Mouse (Mus musculus): ENCODE data around the gene Pnp2. TPM values are rescaled to one million over a fixed set of nuclear protein-coding genes. Genes with fewer than 3 reads are reported as not detected.

The Pnp2 gene
- total and polyA plus RNA-seq, 3 experiments: 0.65 to 1.7 TPM; not detected in 1

DNA sequence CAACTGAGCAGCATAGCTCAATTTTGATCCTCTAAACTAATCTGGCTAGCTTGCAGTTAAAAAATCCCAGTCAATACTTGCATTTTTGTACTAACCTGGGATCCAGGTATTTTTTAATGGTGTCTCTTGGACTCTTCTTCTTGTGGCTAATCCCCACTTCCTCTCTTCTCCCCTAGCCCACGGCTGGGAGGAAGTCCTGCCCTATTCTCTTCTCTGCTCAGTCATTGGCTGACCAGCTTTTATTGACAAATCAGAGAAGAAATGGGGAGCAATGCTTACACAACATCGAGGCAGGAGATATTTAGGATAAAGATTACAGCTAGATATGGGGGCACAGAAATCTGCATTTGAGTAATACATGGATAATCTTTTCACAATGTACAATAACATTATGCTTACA is 16.9 kb upstream of the Pnp2 start:
- DNase-seq (ENCODE audit: low read depth, low spot score): peak; percentile 90
- no peaks in the 10 kb centered on the region for H3K9me3 ChIP-seq (replicated peaks; ENCODE audit: insufficient read depth, low read length)
- no peaks in the 10 kb centered on the region for H3K27me3 ChIP-seq (ENCODE audit: control insufficient read depth in 1 of 2, insufficient read depth in 2 of 2, low read length in 2 of 2)
- H3K79me2 ChIP-seq (ENCODE audit: control insufficient read depth, insufficient read depth, low read length, poor library complexity): peaks cover 2% of the 10 kb centered on the region; the same call in 1 of the 2 replicates
- H3K36me3 ChIP-seq (ENCODE audit: control insufficient read depth in 1 of 2, insufficient read depth in 2 of 2, low read length in 2 of 2): peaks cover 0 to 12% of the 10 kb centered on the region in 2 experiments; a peak in 2 of 4 replicates
- H3K27ac ChIP-seq (ENCODE audit: control insufficient read depth, low read depth, low read length): no peak overlapping the region
- peaks cover 0 to 11% of the 10 kb centered on the region in 2 experiments; a peak in 3 of 4 replicates for H3K4me1 ChIP-seq (ENCODE audit: control insufficient read depth in 1 of 2, insufficient read depth in 2 of 2, low read length in 2 of 2)
- H3K4me3 ChIP-seq (ENCODE audit: control insufficient read depth in 1 of 2, insufficient read depth in 1 of 2, low read depth in 2 of 2, low read length in 2 of 2): peak overlapping the region; percentile 8 to 68; a peak in 2 of 4 replicates
- peak overlapping the region; percentile 55 for H3K9ac ChIP-seq (ENCODE audit: control insufficient read depth, low read depth, low read length, poor library complexity, severe bottlenecking)
- TF ChIP-seq MAZ (IDR thresholded peaks at IDR 0.05; ENCODE audit: low read depth, low read length): no peak
- TF ChIP-seq HCFC1 (IDR thresholded peaks at IDR 0.05; ENCODE audit: low read depth, low read length): peak; percentile 74
- peak; percentile 48; the same call in 1 of the 2 replicates for TF ChIP-seq POLR2AphosphoS2 (IDR thresholded peaks at IDR 0.05; ENCODE audit: low read length)
- no peak for TF ChIP-seq TCF12 (IDR thresholded peaks at IDR 0.05; ENCODE audit: low read depth, low read length)
- no peak for TF ChIP-seq MYC (IDR thresholded peaks at IDR 0.05; ENCODE audit: low read depth, low read length)
- no peak for TF ChIP-seq ZNF384 (IDR thresholded peaks at IDR 0.05; ENCODE audit: low read depth, low read length)
- TF ChIP-seq ZKSCAN1 (IDR thresholded peaks at IDR 0.05; ENCODE audit: low read depth, low read length): no peak
- no peak for TF ChIP-seq MAFK (IDR thresholded peaks at IDR 0.05; ENCODE audit: borderline replicate concordance, low read depth, low read length)
- no peak for TF ChIP-seq MAX (IDR thresholded peaks at IDR 0.05; ENCODE audit: low read length)
- no peak; a peak in 1 of 4 replicates for TF ChIP-seq EP300 (IDR thresholded peaks at IDR 0.05; ENCODE audit: low read depth in 1 of 2, low read length in 2 of 2)
- no peak for TF ChIP-seq BHLHE40 (IDR thresholded peaks at IDR 0.05; ENCODE audit: borderline replicate concordance, low read depth, low read length)
- no peak for TF ChIP-seq MYB (IDR thresholded peaks at IDR 0.05; ENCODE audit: low read depth, low read length)
- peak; percentile 62 for TF ChIP-seq SIN3A (IDR thresholded peaks at IDR 0.05; ENCODE audit: low read length)
- peak; percentile 48; the same call in 1 of the 2 replicates for TF ChIP-seq CHD2 (IDR thresholded peaks at IDR 0.05; ENCODE audit: low read length)
- peak; percentile 59 for TF ChIP-seq GATA1 (IDR thresholded peaks at IDR 0.05; ENCODE audit: low read depth, low read length)
- TF ChIP-seq TBP (IDR thresholded peaks at IDR 0.05; ENCODE audit: low read depth, low read length): peak; percentile 54; the same call in 1 of the 2 replicates
- TF ChIP-seq MXI1 (IDR thresholded peaks at IDR 0.05; ENCODE audit: low read depth, low read length): no peak
- TF ChIP-seq ZC3H11A (IDR thresholded peaks at IDR 0.05; ENCODE audit: low read depth, low read length): no peak
- no peak for TF ChIP-seq E2F4 (IDR thresholded peaks at IDR 0.05; ENCODE audit: borderline replicate concordance, low read depth, low read length)
- TF ChIP-seq POLR2AphosphoS5 (IDR thresholded peaks at IDR 0.05; ENCODE audit: borderline replicate concordance, low read depth, low read length): no peak
- TF ChIP-seq MEF2A (IDR thresholded peaks at IDR 0.05; ENCODE audit: extremely low read depth, insufficient replicate concordance, low read depth, low read length, poor library complexity, severe bottlenecking): no peak
- no peak for TF ChIP-seq CHD1 (IDR thresholded peaks at IDR 0.05; ENCODE audit: low read depth, low read length)
- peak; percentile 58; the same call in 1 of the 2 replicates for TF ChIP-seq ZMIZ1 (IDR thresholded peaks at IDR 0.05; ENCODE audit: low read depth, low read length)
- peak in 1 of 2 experiments; percentile 68; a peak in 2 of 4 replicates for TF ChIP-seq POLR2A (IDR thresholded peaks at IDR 0.05; ENCODE audit: control insufficient read depth in 1 of 2, insufficient read depth in 1 of 2, low read depth in 1 of 2, low read length in 2 of 2, poor library complexity in 1 of 2)
- TF ChIP-seq ELF1 (IDR thresholded peaks at IDR 0.05; ENCODE audit: low read depth, low read length): peak; percentile 77
- no peak for TF ChIP-seq GABPA (IDR thresholded peaks at IDR 0.05; ENCODE audit: low read depth, low read length)
- TF ChIP-seq NRF1 (IDR thresholded peaks at IDR 0.05; ENCODE audit: insufficient read depth, low read depth, low read length, poor library complexity, severe bottlenecking): no peak
- TF ChIP-seq SMC3 (IDR thresholded peaks at IDR 0.05; ENCODE audit: low read depth, low read length): no peak
- TF ChIP-seq UBTF (IDR thresholded peaks at IDR 0.05; ENCODE audit: borderline replicate concordance, insufficient read depth, low read depth, low read length): no peak
- no peak for TF ChIP-seq TAL1 (IDR thresholded peaks at IDR 0.05; ENCODE audit: low read length)
- no peak for TF ChIP-seq USF2 (IDR thresholded peaks at IDR 0.05; ENCODE audit: borderline replicate concordance in 1 of 2, insufficient read depth in 1 of 2, low read depth in 1 of 2, low read length in 2 of 2)
- TF ChIP-seq KAT2A (conservative IDR thresholded peaks at IDR 0.05; ENCODE audit: low read depth, low read length): no peak
- no peak for TF ChIP-seq RAD21 (IDR thresholded peaks at IDR 0.05; ENCODE audit: low read depth, low read length)
- 0 out of 2 replicates have a peak, but pooled peaks have one; percentile 31 for TF ChIP-seq RCOR1 (IDR thresholded peaks at IDR 0.05; ENCODE audit: low read depth, low read length)
- no peak for TF ChIP-seq CTCF (IDR thresholded peaks at IDR 0.05 in 2 of 3, conservative IDR thresholded peaks at IDR 0.05 in 1 of 3; ENCODE audit: control insufficient read depth in 1 of 3, insufficient read depth in 1 of 3, low read depth in 2 of 3, low read length in 3 of 3, poor library complexity in 1 of 3, severe bottlenecking in 1 of 3)
- TF ChIP-seq USF1 (IDR thresholded peaks at IDR 0.05; ENCODE audit: low read depth, low read length): no peak
- TF ChIP-seq ETS1 (IDR thresholded peaks at IDR 0.05; ENCODE audit: low read depth, low read length): peak; percentile 26; the same call in 1 of the 2 replicates
